Mouse (Mus musculus) lung, postnatal 25 days (tissue): ENCODE data around the gene Mtx2.

Experiments
- DNase-seq: peaks from one replicate; pipeline ENCODE4 v3.0.0; 2022; ENCODE audit warnings: low spot score

The Mtx2 gene

DNA sequence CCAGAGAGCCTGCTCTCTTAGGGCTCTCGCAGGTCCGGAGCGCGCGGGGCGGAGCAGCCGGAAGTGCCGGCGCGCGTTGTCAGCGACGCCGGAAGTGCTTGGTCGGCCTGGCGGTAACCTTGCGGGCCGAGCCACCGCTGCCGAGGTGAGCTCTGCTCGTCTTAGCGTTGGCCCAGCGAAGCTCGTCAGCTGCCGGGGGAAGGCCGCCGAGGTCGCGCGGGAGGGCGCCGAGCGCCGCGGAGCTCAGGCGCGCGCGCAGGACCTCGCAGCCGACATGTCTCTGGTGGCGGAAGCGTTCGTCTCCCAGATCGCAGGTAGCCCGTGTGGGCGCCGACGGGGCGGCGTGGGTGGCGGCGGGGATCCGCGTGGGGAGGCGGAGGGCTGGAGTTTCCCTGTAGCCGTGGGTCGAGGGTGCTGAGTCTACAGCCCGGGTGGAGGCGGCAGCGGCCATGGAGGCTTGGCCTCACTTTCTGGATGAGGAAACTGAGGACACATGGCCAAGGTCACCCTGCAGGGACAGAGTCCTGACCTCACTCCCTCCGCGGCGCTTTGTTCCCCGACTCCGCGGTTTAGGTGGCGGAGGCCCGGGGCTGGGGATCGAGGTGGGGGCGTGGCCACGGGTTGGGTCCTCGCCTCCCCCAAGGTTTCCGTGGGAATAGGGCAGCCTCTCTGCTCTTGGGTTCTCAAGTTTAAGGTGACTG lies at the start of gene Mtx2:
Gene Mtx2 (plus strand): TSS at position 74 of the 701 bp plus-strand sequence.
- peak; percentile 70 for DNase-seq

DNA sequence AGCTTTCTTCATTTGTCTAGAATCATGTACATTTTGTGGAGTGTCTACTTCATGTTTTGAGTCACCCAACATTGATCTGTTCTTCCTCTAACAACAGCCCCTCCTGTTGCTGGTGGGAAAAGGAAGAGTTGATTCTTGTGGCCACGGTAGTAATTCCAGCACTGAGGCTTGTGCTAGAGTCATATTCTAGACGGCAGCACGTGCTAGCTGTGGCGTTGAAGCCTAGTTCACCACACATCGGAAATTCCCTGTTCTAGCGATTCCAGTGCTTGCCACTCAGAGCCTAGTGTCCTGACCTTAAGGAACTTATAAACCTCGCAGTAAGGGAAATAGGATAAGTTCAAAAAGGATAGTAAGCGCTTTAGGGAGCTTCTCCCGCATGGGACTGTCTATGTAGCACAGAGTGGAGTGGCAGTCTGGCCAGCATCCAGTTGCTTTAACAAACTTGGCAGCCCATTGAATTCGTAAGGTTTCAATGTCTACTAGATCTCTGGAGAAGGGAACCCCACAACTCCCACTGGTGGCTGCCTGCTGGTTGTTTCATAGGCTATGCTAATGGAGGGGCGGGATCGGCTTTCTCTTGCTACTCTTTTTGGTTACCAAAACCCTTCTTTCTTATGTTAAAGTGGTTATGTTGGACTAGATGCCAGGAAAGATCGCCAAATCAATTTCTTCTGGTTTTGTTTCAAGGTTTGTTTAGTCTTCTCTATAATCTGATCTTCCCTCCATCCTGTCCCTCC lies 47.9 kb upstream of the Mtx2 start:
- no peak for DNase-seq

DNA sequence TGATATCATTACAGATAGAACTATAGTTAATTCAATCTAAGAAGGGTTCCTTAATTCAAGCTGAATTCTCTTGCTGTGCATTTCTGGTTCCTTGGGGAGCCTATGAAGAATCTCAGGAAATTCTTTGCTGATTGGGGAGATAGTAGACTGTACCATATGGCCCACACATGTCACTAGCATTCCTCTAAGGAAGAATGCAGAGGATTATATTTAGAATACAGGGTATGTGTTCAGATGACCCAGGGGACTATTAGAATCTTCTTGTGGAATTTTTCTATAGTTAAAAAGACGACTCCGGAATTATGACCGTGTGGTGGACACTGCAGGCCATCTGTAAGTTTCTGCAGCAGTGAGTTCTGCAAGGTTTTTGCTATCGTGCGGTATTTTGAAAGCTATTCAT lies 44.2 kb upstream of the Mtx2 start:
- DNase-seq: no peak

DNA sequence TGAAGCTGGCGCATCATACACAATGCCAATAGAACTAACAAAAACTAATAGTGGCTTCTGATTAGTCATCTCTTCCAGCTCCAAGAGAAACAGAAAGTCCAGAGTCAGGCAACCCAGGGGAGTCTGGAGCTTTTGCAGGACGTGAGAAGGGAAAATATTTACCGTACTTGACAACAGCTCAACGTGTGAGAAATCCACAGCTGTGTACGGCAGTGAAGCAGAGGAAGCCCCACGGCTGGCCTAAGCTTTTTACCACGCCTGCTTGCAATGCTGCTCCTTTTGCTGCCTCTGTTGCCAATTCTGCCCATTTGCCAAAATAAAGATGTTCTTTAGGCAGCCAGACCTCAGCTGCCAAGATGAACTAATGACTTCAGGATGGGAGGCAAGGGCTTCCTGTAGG lies 30.1 kb upstream of the Mtx2 start:
- no peak for DNase-seq

DNA sequence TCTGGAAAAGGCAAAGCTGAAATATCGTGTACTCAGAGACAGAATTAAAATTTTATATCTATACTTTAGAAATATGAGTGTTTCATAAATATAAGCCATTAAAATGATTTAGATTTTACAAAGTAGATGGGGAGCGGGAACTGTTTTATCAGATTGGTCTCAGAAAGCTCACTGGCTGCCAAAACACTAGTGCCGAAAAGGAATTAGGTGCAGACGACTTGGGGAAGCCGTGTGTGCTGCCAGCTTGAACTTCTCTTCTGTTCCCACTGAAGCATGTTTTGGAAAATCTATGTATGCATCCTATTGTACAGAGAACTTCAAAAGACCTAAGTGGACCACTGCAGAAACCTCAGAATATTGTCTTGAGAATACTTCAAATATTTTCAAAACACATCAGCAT lies 17.2 kb upstream of the Mtx2 start:
- no peak for DNase-seq

DNA sequence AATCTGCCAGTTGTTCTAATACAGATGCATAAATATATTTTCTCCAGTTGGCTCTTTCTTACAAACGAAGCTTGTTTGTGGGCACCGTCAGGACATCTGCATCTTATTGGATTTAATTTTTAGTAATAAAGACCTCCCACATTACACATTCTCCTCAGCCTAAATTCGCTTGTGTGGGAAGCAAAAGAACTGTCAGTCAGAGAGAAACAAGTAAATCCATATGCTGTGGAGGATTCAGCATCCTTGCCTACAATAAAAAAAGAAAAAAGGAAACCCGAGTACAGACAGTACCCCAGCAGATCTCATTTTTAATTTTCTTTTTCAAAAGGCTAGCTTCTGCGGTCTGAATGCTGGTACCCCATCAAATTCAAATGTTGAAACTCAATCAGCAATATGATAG lies 2.9 kb upstream of the Mtx2 start:
- DNase-seq: no peak

DNA sequence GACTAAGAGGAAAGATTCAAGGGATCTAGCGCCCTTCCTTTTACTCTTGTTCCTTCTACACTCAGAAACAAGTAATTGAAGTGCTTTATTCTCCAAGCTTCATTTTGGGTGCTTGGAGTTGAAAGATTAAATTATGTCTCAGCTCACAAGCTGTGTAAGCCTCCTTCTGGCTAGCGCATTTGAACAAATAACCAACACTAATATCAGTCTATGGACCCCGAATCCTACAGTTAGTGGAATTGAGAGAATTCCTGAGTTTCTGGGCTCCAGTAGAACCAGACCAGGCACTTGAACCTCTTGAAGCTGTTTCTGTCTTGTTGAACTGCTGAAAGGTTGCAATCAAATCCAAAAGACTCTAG lies 253 bp upstream of the Mtx2 start:
- DNase-seq: no peak

DNA sequence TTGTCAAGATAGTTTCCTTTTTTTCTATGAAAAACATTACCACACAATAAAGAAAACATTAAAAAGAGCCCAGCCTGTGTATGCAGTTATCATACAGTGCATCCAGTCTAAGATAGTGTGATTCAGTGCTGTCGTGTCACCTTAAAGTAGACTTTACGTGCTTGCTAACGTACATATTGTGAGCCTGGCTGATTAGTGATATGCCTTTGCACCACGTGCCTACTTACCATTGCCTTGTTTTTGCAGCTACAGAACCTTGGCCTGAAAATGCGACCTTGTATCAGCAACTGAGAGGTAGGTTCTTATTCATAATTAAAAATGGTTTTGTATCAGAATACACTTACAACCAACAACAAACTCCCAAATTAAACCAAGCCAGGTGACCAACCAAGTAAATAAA lies 21.4 kb downstream of the Mtx2 start:
- no peak for DNase-seq

DNA sequence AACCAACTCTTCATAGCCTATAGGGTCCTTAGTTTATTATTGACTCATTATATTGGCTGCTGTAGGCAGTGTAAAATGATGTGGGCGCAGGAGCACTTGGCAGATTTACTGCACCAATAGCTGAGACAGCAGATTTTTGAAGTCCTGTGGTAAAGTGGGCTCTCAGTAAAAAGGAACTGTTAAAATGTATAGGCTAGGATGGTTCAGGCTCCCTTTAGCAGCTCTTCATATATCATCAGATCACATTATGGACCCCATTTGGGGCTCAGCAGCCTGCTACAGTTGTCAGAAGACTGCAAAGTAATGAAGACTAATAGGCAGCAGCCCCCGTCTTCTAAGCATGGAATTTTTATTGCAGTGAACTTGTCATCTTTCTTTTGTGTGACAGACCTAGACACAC lies 21.9 kb downstream of the Mtx2 start:
- no peak for DNase-seq

DNA sequence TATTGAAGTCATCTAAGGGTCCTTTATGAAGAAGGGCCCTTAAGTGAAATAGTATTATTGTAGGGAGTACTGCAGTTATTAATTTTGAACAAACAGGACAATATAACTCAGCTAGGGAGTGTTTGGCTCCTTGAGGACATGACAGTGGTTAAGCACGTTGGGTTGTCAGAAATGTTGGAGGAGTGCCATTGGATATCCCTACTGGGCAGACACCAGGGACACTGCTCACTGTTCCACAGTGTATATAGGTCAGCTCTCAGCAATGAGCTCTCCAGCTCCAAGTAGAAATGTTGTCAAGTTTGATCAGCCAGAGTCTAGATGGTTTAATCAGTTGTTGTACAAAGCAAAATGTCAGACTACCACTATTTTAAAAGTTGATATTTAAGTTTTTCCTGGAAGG lies 24.4 kb downstream of the Mtx2 start:
- DNase-seq: no peak

DNA sequence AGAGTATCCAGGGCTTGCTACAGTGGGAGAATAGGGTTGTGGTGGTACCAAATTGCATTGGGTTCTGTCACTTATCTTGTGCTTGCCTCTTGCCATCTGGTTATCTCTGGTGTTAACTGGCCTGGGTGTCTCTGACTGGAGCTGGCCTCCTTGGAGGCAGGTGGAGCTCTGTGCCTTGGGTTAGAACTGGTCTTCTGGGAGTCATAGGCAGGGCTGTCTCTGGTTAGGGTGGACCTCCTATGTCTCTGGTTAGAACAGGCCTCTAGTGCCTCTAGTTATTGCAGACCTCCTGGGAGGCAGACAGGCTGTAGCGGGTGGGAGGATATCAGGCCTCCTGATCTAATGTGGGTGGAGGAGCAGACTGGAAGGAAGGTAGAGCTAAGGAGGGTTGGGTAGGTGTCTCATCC lies 36.5 kb downstream of the Mtx2 start:
- no peak for DNase-seq

DNA sequence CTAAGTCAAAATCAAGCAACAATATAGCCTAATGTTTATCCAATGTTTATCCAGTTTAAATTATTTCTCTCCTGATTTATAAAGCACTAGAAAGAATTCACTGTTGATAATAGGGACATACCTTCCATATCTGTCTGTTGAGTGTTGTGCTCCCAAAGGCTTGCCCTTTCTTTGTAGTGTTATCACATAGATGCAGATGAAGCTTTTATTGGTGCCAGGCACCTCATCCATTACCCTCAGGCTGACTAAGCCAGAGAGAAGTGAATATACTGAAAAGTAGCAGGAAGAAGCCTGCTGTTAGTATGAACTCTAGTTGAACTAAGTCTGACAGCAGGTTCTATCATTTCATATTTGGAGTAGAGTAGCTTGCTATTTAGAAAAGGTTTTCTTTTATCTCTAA lies 39.8 kb downstream of the Mtx2 start:
- no peak for DNase-seq

DNA sequence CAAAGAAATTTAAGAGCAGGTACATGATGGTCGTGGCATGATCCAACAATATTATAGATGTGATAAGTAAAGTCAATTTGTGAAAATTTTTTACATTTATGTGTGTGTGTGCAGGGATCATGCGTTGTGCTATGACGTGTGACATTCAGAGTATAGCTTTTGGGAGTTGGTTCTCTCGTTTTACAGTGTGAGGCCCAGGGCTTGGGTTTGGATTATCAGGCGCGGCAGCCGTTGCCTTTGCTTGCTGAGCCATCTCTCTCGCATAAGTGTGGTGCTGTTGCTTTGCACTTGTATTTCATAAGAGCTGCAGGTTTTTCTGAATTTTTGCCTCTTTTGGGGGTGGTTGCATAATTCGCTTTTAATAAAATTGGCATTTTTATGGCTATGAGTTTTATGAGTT lies 48.4 kb downstream of the Mtx2 start:
- no peak for DNase-seq

DNA sequence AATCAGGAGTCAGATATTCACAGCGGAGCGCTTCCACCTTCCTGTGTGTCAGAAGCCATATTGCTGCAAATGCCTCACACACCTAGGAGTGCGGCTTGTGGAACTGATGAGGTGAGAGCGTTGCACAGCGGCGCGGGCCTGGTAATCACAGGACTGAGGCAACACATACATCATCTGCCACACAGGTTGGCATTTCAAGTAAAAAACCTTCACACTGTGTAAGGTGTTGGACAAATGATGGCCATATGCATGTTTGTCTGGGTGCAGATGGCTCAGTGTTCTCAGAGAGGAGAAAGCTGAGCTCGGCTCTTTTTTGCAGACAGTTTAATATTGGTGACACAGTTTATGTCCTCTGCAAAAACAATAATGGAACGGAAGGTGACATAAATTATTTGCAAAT lies 58.8 kb downstream of the Mtx2 start:
- no peak for DNase-seq

DNA sequence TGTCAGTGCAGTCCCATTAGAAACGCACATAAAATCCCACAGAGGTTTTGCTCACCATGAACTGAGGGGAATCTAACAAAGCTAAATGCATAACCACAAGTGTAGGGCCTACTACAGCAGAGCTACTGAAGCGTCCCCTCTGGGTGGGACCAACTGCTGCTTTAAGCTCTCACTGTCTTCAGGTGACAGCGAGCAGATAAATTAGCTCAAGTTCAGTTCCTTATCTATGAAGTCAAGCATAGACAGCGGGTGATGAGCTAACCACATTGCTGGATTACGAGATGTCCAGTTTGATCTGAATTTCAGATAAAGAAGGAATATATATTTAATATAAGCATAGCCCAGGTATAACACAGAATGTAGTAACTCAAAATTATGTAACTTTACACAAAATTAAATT lies 66.3 kb downstream of the Mtx2 start:
- DNase-seq: no peak

DNA sequence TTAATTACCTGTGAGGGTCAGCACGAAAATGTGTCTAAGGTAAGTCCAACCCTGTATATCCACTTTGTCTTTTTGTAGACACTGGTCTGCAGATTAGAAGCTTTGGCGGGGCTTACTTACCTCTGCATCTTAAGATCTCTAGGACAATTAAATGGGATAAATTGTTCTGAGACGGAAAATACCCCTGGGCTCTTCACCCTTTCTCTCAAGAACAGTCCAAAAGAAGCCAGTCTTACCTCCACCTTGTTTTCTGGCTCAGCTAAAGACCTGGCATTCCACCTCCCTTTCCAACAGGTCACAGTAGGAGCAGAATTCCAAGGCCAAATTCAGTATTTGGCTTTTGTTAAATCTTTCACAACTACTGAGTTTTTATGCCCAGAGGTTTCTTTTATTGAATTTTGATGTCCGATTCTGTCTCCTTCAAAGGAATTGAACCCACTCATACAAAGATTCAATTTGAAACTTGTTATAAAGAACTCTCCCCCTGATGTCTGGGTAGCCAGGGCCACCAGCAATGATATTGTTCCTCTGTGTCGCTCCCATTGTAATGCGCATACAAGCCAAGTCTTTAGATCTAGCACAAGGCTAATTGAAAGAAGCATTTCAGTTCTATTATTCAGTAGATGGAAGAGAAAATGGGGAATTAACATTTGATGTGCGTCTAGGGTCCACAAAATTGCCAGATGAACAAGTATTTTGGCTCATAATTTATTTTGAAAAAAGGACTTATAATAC lies 67.4 kb downstream of the Mtx2 start:
- DNase-seq: no peak

DNA sequence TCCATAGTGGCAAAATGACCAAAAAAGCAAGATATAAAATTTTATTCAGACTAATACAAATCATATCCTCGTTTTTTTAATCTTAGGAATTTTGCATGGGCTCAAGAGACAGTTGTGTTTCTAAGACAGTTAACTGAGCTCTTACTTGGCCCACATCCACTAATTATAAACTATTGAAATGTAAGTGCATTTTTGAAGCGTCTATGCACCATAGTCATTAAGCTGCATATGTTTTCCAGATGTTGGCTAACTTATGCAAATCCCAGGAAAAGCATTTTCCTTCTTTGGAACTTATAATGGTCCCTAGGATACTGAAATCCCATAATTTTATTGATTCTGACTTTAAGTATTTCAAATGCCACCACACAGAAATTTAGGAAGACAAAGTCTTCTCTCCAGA lies 68.5 kb downstream of the Mtx2 start:
- DNase-seq: no peak

DNA sequence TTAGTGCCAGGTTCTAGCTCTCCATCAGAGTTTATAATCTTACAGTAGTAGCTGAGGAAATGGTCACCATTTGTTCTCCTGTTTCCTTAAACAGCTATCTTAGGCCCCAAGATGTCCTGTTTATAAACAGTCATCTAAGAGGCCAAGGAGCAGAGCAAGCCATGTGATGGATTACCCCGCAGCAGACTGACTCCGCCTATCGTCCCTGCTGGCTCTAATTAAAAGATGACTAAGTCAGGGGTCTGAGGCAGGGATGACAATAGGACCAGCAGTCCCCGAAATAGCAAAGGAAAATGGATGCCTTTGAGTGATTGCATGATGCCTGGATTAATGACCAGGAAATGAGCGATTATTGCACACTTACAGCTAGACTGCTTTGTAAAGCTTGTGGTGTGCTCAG lies 74.4 kb downstream of the Mtx2 start:
- DNase-seq: peak; percentile 77

DNA sequence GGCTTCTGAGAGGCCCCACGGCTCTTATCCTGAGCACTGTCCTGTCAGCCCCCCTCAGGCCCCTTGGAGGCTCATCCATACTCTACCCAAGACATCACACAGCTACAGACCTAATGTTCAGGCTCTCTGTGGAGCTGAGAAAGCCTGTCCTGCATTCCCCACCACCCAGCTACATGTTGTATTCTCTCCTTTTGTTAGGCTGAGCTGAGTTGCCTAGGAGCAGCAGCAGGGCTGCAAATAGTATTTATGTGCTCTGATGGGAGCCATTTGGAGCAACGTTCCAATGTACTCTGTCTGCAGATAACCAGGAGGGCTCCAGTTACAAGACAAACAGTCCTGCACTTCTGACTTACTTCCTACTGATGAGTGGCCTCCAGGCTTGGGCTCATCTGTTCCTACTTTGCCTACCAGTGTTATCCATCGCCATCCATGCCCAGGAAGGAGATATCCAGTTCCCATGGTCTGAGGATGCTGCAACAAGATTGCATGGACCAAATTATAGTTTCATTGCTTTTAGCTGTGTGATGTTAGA lies 76.2 kb downstream of the Mtx2 start:
- DNase-seq: no peak

DNA sequence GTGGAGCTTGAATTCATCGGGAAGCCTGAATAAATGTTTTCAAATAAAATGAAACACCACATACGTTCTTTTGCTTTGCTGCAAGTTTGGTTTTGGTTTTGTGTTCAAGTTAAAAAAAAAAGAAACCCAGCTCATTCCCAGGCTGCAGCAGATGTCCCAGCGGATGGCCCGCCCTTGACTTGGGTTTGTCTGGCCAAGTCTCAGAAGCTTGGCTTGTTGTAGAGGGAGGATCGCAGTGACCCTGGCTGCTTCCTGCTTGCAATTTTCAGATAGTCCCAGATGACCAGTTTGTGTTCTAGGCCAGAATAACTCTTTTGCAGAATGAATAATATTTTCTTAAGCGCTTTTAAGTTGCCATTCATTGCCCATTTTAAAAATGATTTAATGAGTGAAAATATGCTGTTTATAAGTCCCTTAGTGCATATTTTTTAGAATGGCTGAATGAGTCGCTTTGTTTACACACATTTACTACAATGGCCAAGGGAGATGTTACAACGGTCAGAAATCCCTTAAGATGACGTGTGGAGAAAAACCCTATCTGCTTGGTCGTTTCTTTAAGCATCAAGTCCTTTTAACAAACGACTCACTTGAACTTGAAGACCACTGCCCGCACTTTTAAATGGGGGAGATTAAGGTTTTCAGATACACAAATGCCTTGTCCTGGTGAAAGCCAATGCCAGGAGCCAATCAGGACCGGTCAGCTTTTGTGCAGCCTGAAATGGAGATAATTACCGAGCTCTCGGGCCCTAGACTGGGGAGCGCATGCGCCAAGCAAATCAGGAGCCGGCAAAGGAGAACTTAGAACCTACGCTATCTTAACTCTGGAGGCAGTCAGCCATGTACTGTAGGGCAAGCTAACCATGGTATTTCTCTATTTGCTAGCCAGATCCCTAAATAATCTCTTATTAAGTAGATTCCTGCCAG lies 82.0 kb downstream of the Mtx2 start:
- peak; percentile 62 for DNase-seq

DNA sequence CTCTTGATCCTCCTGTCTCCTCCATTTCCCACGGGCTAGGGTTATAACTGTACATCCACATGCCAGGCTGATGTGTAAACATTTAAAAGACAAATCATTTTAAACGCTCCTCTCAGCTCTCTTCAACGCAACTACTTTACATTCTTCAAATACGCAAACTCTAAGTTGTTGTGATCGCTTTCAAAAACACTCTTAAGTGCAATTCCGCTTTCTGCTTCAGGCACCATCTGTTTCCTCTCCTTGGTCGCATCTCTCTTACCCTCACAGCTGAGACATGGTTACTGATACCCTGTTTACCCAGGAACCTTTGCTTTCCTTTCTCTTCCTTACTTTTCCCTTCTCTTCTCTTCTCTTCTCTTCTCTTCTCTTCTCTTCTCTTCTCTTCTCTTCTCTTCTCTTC lies 86.4 kb downstream of the Mtx2 start:
- no peak for DNase-seq
